Mouse (Mus musculus): Measurements from ENCODE around the gene Wfdc21.

DNA sequence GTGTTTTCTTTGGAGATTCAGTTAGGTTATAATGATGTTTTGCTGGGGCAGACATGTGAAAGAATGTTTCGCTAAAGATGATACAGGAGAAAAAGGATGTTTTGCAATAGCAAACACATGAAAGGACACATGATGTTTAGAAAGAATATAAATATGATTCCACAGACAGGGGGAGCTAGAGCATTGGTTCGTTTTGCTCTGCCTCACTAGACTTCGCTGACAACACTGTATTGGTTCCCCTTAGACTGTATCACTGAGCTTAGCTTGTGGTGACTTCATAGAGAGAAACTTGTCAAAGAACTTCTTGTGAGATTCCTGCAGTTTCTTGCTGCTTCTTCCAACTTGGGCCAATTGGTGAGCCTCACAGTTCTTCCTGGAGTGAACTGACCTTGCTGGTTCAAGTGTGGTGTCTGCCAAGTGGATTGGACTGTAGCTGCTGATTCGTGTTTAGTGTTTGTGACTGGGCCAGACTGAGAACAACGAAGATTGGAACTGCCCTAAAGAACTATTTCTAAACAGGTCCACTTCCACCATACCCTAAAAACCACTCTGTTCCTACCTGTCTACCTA, 13.6 kb upstream of the Wfdc21 start:
- TF ChIP-seq CTCF (IDR thresholded peaks at IDR 0.05; ENCODE audit: control insufficient read depth, insufficient read depth, low read length) (0 out of 2 replicates have a peak, but pooled peaks have one; percentile 11), POLR2A (IDR thresholded peaks at IDR 0.05; ENCODE audit: borderline replicate concordance, control insufficient read depth, low read depth, low read length) (no peak)

Data from bone marrow, adult 2 months (tissue).